Mouse (Mus musculus): Measurements from ENCODE around the gene Yes1. TPM values are rescaled to one million over a fixed set of nuclear protein-coding genes. Genes with fewer than 3 reads are reported as not detected.
A peak's percentile ranks its signal among the peaks of the same experiment; 100 is the strongest.
"Not testable (repeated sequence)": the region's sequence is repeated elsewhere in the genome, so short reads cannot be mapped to it uniquely, and the experiment has no call there.

Gene Yes1
- polyA plus RNA-seq, 1 experiment from 2014 or later = 39.1 TPM

GRCm38 (mm10) chr5:32712221-32713041, 101.5 kb downstream of the Yes1 start:
- no peaks in the 10 kb centered on the region for H3K36me3 ChIP-seq
- no peak overlapping the region for H3K9ac ChIP-seq
- WGBS = 63% methylated on average over 4 of the region's 4 CpGs
- H3K4me3 ChIP-seq (replicated peaks) = peak overlapping the region; percentile 74
- peak overlapping the region; percentile 71 for H3K4me2 ChIP-seq
- H3K27ac ChIP-seq = peak overlapping the region; percentile 97
- no peaks in the 10 kb centered on the region for H3K27me3 ChIP-seq
- ATAC-seq (replicated peaks; ENCODE audit: low FRiP score) = no peak
- H3K9me3 ChIP-seq (replicated peaks) = no peaks in the 10 kb centered on the region
- peaks cover 7% of the 10 kb centered on the region for H3K4me1 ChIP-seq

- peak overlapping the region; percentile 74 for H3K4me3 ChIP-seq (replicated peaks)
- peaks cover 7% of the 10 kb centered on the region for H3K4me1 ChIP-seq
- ATAC-seq (replicated peaks; ENCODE audit: low FRiP score) = no peak; the same call in 1 of the 2 replicates
- peak overlapping the region; percentile 61 for H3K9ac ChIP-seq
- H3K27ac ChIP-seq = peak overlapping the region; percentile 97
- peak overlapping the region; percentile 71 for H3K4me2 ChIP-seq
- no peaks in the 10 kb centered on the region for H3K27me3 ChIP-seq
- 28% methylated on average over 2 of the region's 2 CpGs for WGBS
- no peaks in the 10 kb centered on the region for H3K36me3 ChIP-seq
- no peaks in the 10 kb centered on the region for H3K9me3 ChIP-seq (replicated peaks)
Measured at GRCm38 (mm10) chr5:32713042-32713702, 102.2 kb downstream of the Yes1 start.

GRCm38 (mm10) chr5:32713703-32714467, 102.9 kb downstream of the Yes1 start:
- peaks cover 9% of the 10 kb centered on the region for H3K4me1 ChIP-seq
- H3K4me3 ChIP-seq (replicated peaks) = peak overlapping the region; percentile 74
- no peaks in the 10 kb centered on the region for H3K9me3 ChIP-seq (replicated peaks)
- WGBS = under 1% methylated on average over 55 of the region's 55 CpGs
- peak overlapping the region; percentile 97 for H3K27ac ChIP-seq
- H3K36me3 ChIP-seq = no peaks in the 10 kb centered on the region
- H3K27me3 ChIP-seq = no peaks in the 10 kb centered on the region
- ATAC-seq (replicated peaks; ENCODE audit: low FRiP score) = peak; percentile 98
- peak overlapping the region; percentile 71 for H3K4me2 ChIP-seq
- peak overlapping the region; percentile 61 for H3K9ac ChIP-seq

- H3K4me1 ChIP-seq = peaks cover 10% of the 10 kb centered on the region
- H3K36me3 ChIP-seq = no peaks in the 10 kb centered on the region
- no peak overlapping the region for H3K27ac ChIP-seq
- WGBS = 47% methylated on average over 1 of the region's 1 CpGs
- no peaks in the 10 kb centered on the region for H3K27me3 ChIP-seq
- no peak overlapping the region for H3K9ac ChIP-seq
- ATAC-seq (replicated peaks; ENCODE audit: low FRiP score) = no peak
- no peak overlapping the region for H3K4me3 ChIP-seq (replicated peaks)
- H3K4me2 ChIP-seq = no peak overlapping the region
- H3K9me3 ChIP-seq (replicated peaks) = no peaks in the 10 kb centered on the region
Measured at GRCm38 (mm10) chr5:32717726-32718125, 106.8 kb downstream of the Yes1 start.

GRCm38 (mm10) chr5:32718916-32719315, 107.9 kb downstream of the Yes1 start:
- H3K27me3 ChIP-seq = no peaks in the 10 kb centered on the region
- no peaks in the 10 kb centered on the region for H3K9me3 ChIP-seq (replicated peaks)
- no peaks in the 10 kb centered on the region for H3K36me3 ChIP-seq
- no peak overlapping the region for H3K9ac ChIP-seq
- H3K27ac ChIP-seq = no peak overlapping the region
- no peak overlapping the region for H3K4me3 ChIP-seq (replicated peaks)
- 37% methylated on average over 6 of the region's 6 CpGs for WGBS
- peaks cover 3% of the 10 kb centered on the region for H3K4me1 ChIP-seq
- no peak overlapping the region for H3K4me2 ChIP-seq
- ATAC-seq (replicated peaks; ENCODE audit: low FRiP score) = no peak

- no peak for ATAC-seq (replicated peaks; ENCODE audit: low FRiP score)
Measured at GRCm38 (mm10) chr5:32720416-32720815, 109.4 kb downstream of the Yes1 start.

GRCm38 (mm10) chr5:32721316-32721715, 110.3 kb downstream of the Yes1 start:
- H3K27me3 ChIP-seq = no peaks in the 10 kb centered on the region
- no peak overlapping the region for H3K9ac ChIP-seq
- H3K9me3 ChIP-seq (replicated peaks) = no peaks in the 10 kb centered on the region
- H3K4me3 ChIP-seq (replicated peaks) = no peak overlapping the region
- no peak for ATAC-seq (replicated peaks; ENCODE audit: low FRiP score)
- H3K36me3 ChIP-seq = no peaks in the 10 kb centered on the region
- H3K4me1 ChIP-seq = peaks cover 3% of the 10 kb centered on the region
- no peak overlapping the region for H3K4me2 ChIP-seq
- H3K27ac ChIP-seq = no peak overlapping the region
- WGBS = 34% methylated on average over 3 of the region's 3 CpGs

More at GRCm38 (mm10) chr5:32720416-32720815, 109.4 kb downstream of the Yes1 start:
- no peak overlapping the region for H3K27ac ChIP-seq
- peaks cover 3% of the 10 kb centered on the region for H3K4me1 ChIP-seq
- 69% methylated on average over 9 of the region's 9 CpGs for WGBS
- no peaks in the 10 kb centered on the region for H3K27me3 ChIP-seq
- no peak overlapping the region for H3K9ac ChIP-seq
- H3K9me3 ChIP-seq (replicated peaks) = no peaks in the 10 kb centered on the region
- H3K36me3 ChIP-seq = no peaks in the 10 kb centered on the region
- H3K4me2 ChIP-seq = no peak overlapping the region
- H3K4me3 ChIP-seq (replicated peaks) = no peak overlapping the region

GRCm38 (mm10) chr5:32722263-32722662, 111.3 kb downstream of the Yes1 start:
- Histone ChIP-seq H3K4me3 (replicated peaks) (no peak overlapping the region), H3K27me3 (no peaks in the 10 kb centered on the region), H3K27ac (no peak overlapping the region), H3K9ac (no peak overlapping the region), H3K36me3 (no peaks in the 10 kb centered on the region), H3K9me3 (replicated peaks) (no peaks in the 10 kb centered on the region), H3K4me2 (no peak overlapping the region), H3K4me1 (peaks cover 3% of the 10 kb centered on the region)
- 74% methylated on average over 7 of the region's 7 CpGs for WGBS
- ATAC-seq (replicated peaks; ENCODE audit: low FRiP score) = no peak

- H3K27ac ChIP-seq; H3K4me3 ChIP-seq (replicated peaks); H3K36me3 ChIP-seq; H3K9me3 ChIP-seq (replicated peaks); H3K4me2 ChIP-seq; H3K27me3 ChIP-seq; H3K9ac ChIP-seq; H3K4me1 ChIP-seq: not testable (repeated sequence)
- ATAC-seq (replicated peaks; ENCODE audit: low FRiP score) = 0 out of 2 replicates have a peak, but pooled peaks have one; percentile 24
- WGBS = 82% methylated on average over 8 of the region's 8 CpGs
Measured at GRCm38 (mm10) chr5:32722711-32723110, 111.7 kb downstream of the Yes1 start.

- H3K4me2 ChIP-seq = no peak overlapping the region
- H3K4me1 ChIP-seq = peaks cover under 1% of the 10 kb centered on the region
- H3K27me3 ChIP-seq = no peaks in the 10 kb centered on the region
- H3K27ac ChIP-seq = no peak overlapping the region
- H3K9ac ChIP-seq = no peak overlapping the region
- no peaks in the 10 kb centered on the region for H3K36me3 ChIP-seq
- H3K9me3 ChIP-seq (replicated peaks) = no peaks in the 10 kb centered on the region
- ATAC-seq (replicated peaks; ENCODE audit: low FRiP score) = no peak
- no peak overlapping the region for H3K4me3 ChIP-seq (replicated peaks)
- 76% methylated on average over 7 of the region's 7 CpGs for WGBS
Measured at GRCm38 (mm10) chr5:32723981-32724380, 113.0 kb downstream of the Yes1 start.

GRCm38 (mm10) chr5:32725397-32725796, 114.4 kb downstream of the Yes1 start:
- ATAC-seq (replicated peaks; ENCODE audit: low FRiP score); H3K27me3 ChIP-seq; H3K4me3 ChIP-seq (replicated peaks); H3K4me1 ChIP-seq; H3K9me3 ChIP-seq (replicated peaks); H3K4me2 ChIP-seq; H3K36me3 ChIP-seq; H3K27ac ChIP-seq; H3K9ac ChIP-seq: not testable (repeated sequence)
- 69% methylated on average over 3 of the region's 3 CpGs for WGBS

GRCm38 (mm10) chr5:32728300-32728699, 117.3 kb downstream of the Yes1 start:
- H3K9ac ChIP-seq = no peak overlapping the region
- H3K27ac ChIP-seq = no peak overlapping the region
- 0 out of 2 replicates have a peak, but pooled peaks cover 1% of the 10 kb centered on the region for H3K36me3 ChIP-seq
- H3K4me3 ChIP-seq (replicated peaks) = no peak overlapping the region
- WGBS = 72% methylated on average over 7 of the region's 7 CpGs
- H3K4me2 ChIP-seq = no peak overlapping the region
- no peak for ATAC-seq (replicated peaks; ENCODE audit: low FRiP score)
- H3K4me1 ChIP-seq = no peaks in the 10 kb centered on the region
- H3K9me3 ChIP-seq (replicated peaks) = no peaks in the 10 kb centered on the region
- no peaks in the 10 kb centered on the region for H3K27me3 ChIP-seq

All from kidney, embryonic 15.5 days (tissue).